Mouse (Mus musculus) ES-Bruce4 (cell line): ENCODE results near the gene Asb17. TPM values are rescaled to one million over a fixed set of nuclear protein-coding genes. Genes with fewer than 3 reads are reported as not detected.

ENCODE experiments used
- H3K27ac ChIP-seq: 2 replicates; pipeline ENCODE4 v1.5.1; 2012; ENCODE audit warnings: low read length, inconsistent platforms; ENCODE audit not compliant: insufficient read depth
- H3K27me3 ChIP-seq: 2 replicates; pipeline ENCODE4 v1.6.1; 2012; ENCODE audit warnings: mild to moderate bottlenecking, low read length, inconsistent platforms; ENCODE audit not compliant: control insufficient read depth, poor library complexity, insufficient read depth, severe bottlenecking
- H3K36me3 ChIP-seq: 2 replicates; pipeline ENCODE4 v1.6.1; 2012; ENCODE audit warnings: inconsistent platforms, mild to moderate bottlenecking, low read length, moderate library complexity; ENCODE audit not compliant: control insufficient read depth, poor library complexity, insufficient read depth, severe bottlenecking
- H3K4me1 ChIP-seq: one replicate; pipeline ENCODE4 v1.8.1; 2011; ENCODE audit warnings: low read length; ENCODE audit not compliant: control insufficient read depth, insufficient read depth
- H3K4me3 ChIP-seq: 2 replicates; pipeline ENCODE4 v1.5.1; 2011; ENCODE audit warnings: low read depth, mild to moderate bottlenecking, low read length
- H3K9ac ChIP-seq: 2 replicates; pipeline ENCODE4 v1.6.1; 2012; ENCODE audit warnings: low read depth, mild to moderate bottlenecking, inconsistent platforms; ENCODE audit not compliant: poor library complexity, severe bottlenecking
- H3K9me3 ChIP-seq: replicated peaks from 2 replicates; pipeline ENCODE4 v1.6.1; 2012; ENCODE audit warnings: mild to moderate bottlenecking, low read length, inconsistent platforms; ENCODE audit not compliant: control insufficient read depth, poor library complexity, insufficient read depth, severe bottlenecking
- CTCF ChIP-seq: IDR thresholded peaks from one replicate; pipeline ENCODE4 v1.8.1; 2011; ENCODE audit warnings: low read depth, low read length
- EP300 ChIP-seq: IDR thresholded peaks from 2 replicates; pipeline ENCODE4 v1.6.1; 2011; ENCODE audit warnings: low read depth, low read length; ENCODE audit not compliant: insufficient read depth
- POLR2A ChIP-seq: IDR thresholded peaks from one replicate; pipeline ENCODE4 v1.8.1; 2011; ENCODE audit warnings: low read length; ENCODE audit not compliant: insufficient read depth
- polyA plus RNA-seq: library from polyadenylated mRNA; stranded (reverse); fragments of >200 nt; gene quantifications from 2 replicates; pipeline ENCODE4 v1.2.4, GENCODE M21; 2011; ENCODE audit warnings: low read depth; ENCODE audit not compliant: missing spikeins, insufficient read depth, insufficient read length

Asb17 gene
- polyA plus RNA-seq, 1 experiment: not detected

- no peak overlapping the region for H3K27ac ChIP-seq
- TF ChIP-seq EP300 (no peak), CTCF (no peak), POLR2A (no peak)
- H3K9me3 ChIP-seq: no peaks in the 10 kb centered on the region
- no peaks in the 10 kb centered on the region for H3K27me3 ChIP-seq
- H3K4me1 ChIP-seq: no peaks in the 10 kb centered on the region
- no peaks in the 10 kb centered on the region for H3K36me3 ChIP-seq
- H3K9ac ChIP-seq: no peak overlapping the region
- no peak overlapping the region for H3K4me3 ChIP-seq
Measured at GRCm38 (mm10) chr3:153897216-153897615, 53.2 kb downstream of the Asb17 start.

- no peaks in the 10 kb centered on the region for H3K9me3 ChIP-seq
- H3K36me3 ChIP-seq: peaks cover 9% of the 10 kb centered on the region
- no peaks in the 10 kb centered on the region for H3K27me3 ChIP-seq
- no peak overlapping the region for H3K4me3 ChIP-seq
- no peaks in the 10 kb centered on the region for H3K4me1 ChIP-seq
- H3K27ac ChIP-seq: no peak overlapping the region
- H3K9ac ChIP-seq: no peak overlapping the region
- TF ChIP-seq POLR2A (no peak), EP300 (no peak), CTCF (no peak)
Measured at GRCm38 (mm10) chr3:153901904-153902303, 57.9 kb downstream of the Asb17 start.

DNA sequence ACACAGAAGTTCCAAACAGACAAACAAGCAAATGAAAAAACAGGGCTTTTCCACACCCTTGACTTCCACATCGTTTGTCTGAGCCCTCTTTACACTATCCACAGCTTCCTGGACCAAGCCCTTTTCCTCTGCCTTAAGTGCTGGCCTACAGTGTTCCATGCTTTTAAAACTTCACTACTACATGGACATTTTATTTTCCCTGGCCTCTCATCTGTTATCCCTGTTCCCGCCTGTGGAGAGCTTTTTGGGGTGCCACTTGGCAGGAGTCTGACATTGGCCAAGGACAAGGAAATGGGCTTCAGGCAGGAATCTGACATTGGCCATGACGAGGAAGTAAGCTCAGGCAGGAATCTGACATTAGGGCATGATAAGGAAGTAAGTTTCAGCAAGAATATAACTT lies 58.6 kb downstream of the Asb17 start:
- no peaks in the 10 kb centered on the region for H3K9me3 ChIP-seq
- H3K4me3 ChIP-seq: no peak overlapping the region
- no peaks in the 10 kb centered on the region for H3K4me1 ChIP-seq
- TF ChIP-seq CTCF (no peak), POLR2A (no peak), EP300 (no peak)
- H3K27me3 ChIP-seq: no peaks in the 10 kb centered on the region
- peaks cover 16% of the 10 kb centered on the region for H3K36me3 ChIP-seq
- H3K27ac ChIP-seq: no peak overlapping the region
- H3K9ac ChIP-seq: no peak overlapping the region

GRCm38 (mm10) chr3:153904586-153904985 lies 60.6 kb downstream of the Asb17 start:
- Histone ChIP-seq H3K9me3 (no peaks in the 10 kb centered on the region), H3K27ac (no peak overlapping the region), H3K9ac (peak overlapping the region; percentile 53; the same call in 1 of the 2 replicates), H3K36me3 (peaks cover 36% of the 10 kb centered on the region), H3K4me3 (no peak overlapping the region), H3K4me1 (no peaks in the 10 kb centered on the region), H3K27me3 (no peaks in the 10 kb centered on the region)
- TF ChIP-seq EP300 (no peak), CTCF (peak; percentile 92)

Other genes starting within 250 kb of the Asb17 start
- gene St6galnac3, start 119.0 kb upstream of the Asb17 start, polyA plus RNA-seq: 4.8 and 5.7 TPM in 2 replicates
- gene Msh4, start 61.9 kb downstream of the Asb17 start, polyA plus RNA-seq: 1.8 and 1.9 TPM in 2 replicates
- 140 and 143 TPM in 2 replicates for gene Rabggtb, start 68.8 kb downstream of the Asb17 start, polyA plus RNA-seq
- gene Acadm, start 100.4 kb downstream of the Asb17 start, polyA plus RNA-seq: 88.7 and 105 TPM in 2 replicates
- gene Slc44a5, start 129.2 kb downstream of the Asb17 start, polyA plus RNA-seq: 0.12 and 0.32 TPM in 2 replicates